Comparison of ENCODE assay signal across 7 mouse cellular contexts in the genomic region with DNA sequence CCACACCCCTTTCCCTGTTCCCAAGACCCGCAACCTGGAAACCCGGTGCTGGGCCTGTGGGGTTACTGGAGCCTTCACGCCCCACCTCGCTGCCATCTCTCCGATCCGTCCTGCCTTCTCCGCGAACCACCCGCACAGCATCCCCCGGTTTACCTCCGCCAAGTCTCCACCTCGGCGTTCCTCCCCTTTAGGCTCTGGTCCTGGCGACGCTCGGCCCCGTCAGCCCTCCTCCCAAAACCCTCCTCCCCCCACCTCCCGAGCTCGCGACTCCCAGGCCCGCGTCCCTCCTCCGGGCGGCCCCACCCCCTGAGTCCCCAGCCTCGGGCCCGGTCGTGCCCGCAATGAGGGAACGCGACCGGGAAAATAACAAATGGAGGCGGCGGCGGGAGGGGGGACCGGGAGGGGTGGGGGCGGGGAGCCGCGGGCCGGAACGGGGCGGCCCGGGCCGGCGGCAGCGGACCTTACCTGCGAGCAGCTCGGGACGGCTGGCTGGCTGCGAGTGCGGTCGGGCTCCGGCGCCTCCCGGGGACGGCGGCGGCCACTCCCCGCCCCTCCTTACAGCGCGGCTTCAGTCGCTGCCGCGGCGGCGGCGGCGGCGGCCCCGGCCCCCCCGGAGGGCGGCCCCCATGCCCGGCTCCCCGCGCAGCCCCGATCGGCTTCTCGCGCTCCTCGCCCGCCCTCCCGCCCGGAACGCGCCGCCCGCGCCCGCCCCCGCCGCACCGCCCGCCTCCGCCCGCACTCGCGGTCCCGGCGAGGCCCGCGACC. TPM values are rescaled to one million over a fixed set of nuclear protein-coding genes. Genes with fewer than 3 reads are reported as not detected.
DNase-seq lines count a peak whose midpoint lies in the region; ATAC-seq and TF ChIP-seq lines count a peak whose summit lies in the region.

A gene (minus strand): TSS at position 191 of the 765 bp plus-strand sequence.
A gene (minus strand): TSS at position 694 of the 765 bp plus-strand sequence.

- H3K4me2 ChIP-seq in lung, embryonic 14.5 days, result peak within 1 kb of the TSS; percentile 78
- H3K4me2 ChIP-seq in neural tube, embryonic 15.5 days, result peak within 1 kb of the TSS; percentile 90

- peak within 1 kb of the TSS; percentile 86 for H3K4me3 ChIP-seq in E14TG2a.4 (replicated peaks; ENCODE audit: low read length)
- H3K4me3 ChIP-seq in lung, embryonic 14.5 days (ENCODE audit: low read depth, low read length), result peak within 1 kb of the TSS; percentile 78
- peak within 1 kb of the TSS; percentile 74 for H3K4me3 ChIP-seq in neural tube, embryonic 15.5 days (replicated peaks)

- no peaks in the 10 kb centered on the region for H3K9me3 ChIP-seq in E14TG2a.4 (ENCODE audit: low read length)
- no peaks in the 10 kb centered on the region for H3K9me3 ChIP-seq in lung, embryonic 14.5 days (ENCODE audit: low read depth, low read length)
- H3K9me3 ChIP-seq in neural tube, embryonic 15.5 days (replicated peaks), result no peaks in the 10 kb centered on the region

- peak; percentile 68 for ATAC-seq in lung, embryonic 14.5 days (ENCODE audit: insufficient read depth)
- peak; percentile 68 for ATAC-seq in neural tube, embryonic 15.5 days (ENCODE audit: low FRiP score)

- no peaks in the 10 kb centered on the region; the same call in 1 of the 2 replicates for H3K36me3 ChIP-seq in E14TG2a.4 (ENCODE audit: insufficient read depth, low read length)
- H3K36me3 ChIP-seq in lung, embryonic 14.5 days (ENCODE audit: insufficient read depth), result peaks cover 9% of the 10 kb centered on the region; the same call in 1 of the 2 replicates
- no peaks in the 10 kb centered on the region for H3K36me3 ChIP-seq in neural tube, embryonic 15.5 days

- peak within 1 kb of the TSS; percentile 90 for H3K9ac ChIP-seq in lung, embryonic 14.5 days
- peak within 1 kb of the TSS; percentile 95 for H3K9ac ChIP-seq in neural tube, embryonic 15.5 days (replicated peaks)

- H3K4me1 ChIP-seq in E14TG2a.4 (replicated peaks; ENCODE audit: low read depth, low read length), result peaks cover 66% of the 10 kb centered on the region
- H3K4me1 ChIP-seq in lung, embryonic 14.5 days (ENCODE audit: insufficient read depth), result peaks cover 22% of the 10 kb centered on the region
- H3K4me1 ChIP-seq in neural tube, embryonic 15.5 days, result peaks cover 64% of the 10 kb centered on the region

- under 1% methylated on average over 78 of the region's 100 CpGs for WGBS in lung, embryonic 14.5 days
- WGBS in neural tube, embryonic 15.5 days, result under 1% methylated on average over 69 of the region's 100 CpGs

- H3K27ac ChIP-seq in lung, embryonic 14.5 days (ENCODE audit: low read depth), result peak within 1 kb of the TSS; percentile 97
- H3K27ac ChIP-seq in neural tube, embryonic 15.5 days (replicated peaks), result peak within 1 kb of the TSS; percentile 98

- DNase-seq in T-cell, adult 2 months (ENCODE audit: low spot score), result peak; percentile 38
- DNase-seq in embryo, embryonic 10 days (ENCODE audit: low spot score), result peak; percentile 75
- DNase-seq in heart, adult 8-10 months (ENCODE audit: low spot score), result peak; percentile 58
- DNase-seq in kidney, adult 18-20 months, result peak; percentile 79
- peak; percentile 81 for DNase-seq in lung, embryonic 14.5 days

- peaks cover 22% of the 10 kb centered on the region for H3K27me3 ChIP-seq in E14TG2a.4 (ENCODE audit: insufficient read depth, low read length)
- H3K27me3 ChIP-seq in lung, embryonic 14.5 days (ENCODE audit: insufficient read depth, low read length), result no peaks in the 10 kb centered on the region
- no peaks in the 10 kb centered on the region for H3K27me3 ChIP-seq in neural tube, embryonic 15.5 days (replicated peaks)

- TF ChIP-seq CTCF in E14TG2a.4 (conservative IDR thresholded peaks at IDR 0.05; ENCODE audit: low read length), result no peak
- TF ChIP-seq CTCF in lung, embryonic 14.5 days (IDR thresholded peaks at IDR 0.05; ENCODE audit: low read depth), result no peak

RNA-seq across cellular contexts. Expression of the first gene that starts in this region (rescaled TPM):
- total RNA-seq in heart, adult 8-10 months (2022), result under 1 TPM in 1 of 4 experiments, not detected in 3; 0.41 TPM
- polyA plus RNA-seq in lung, embryonic 14.5 days (2014; fragmentation: Nextera tagmentation; extraction: Ambion mirVana), result not detected in 2 replicates
- polyA plus RNA-seq in neural tube, embryonic 15.5 days (2015; fragmentation: Nextera tagmentation; extraction: Ambion mirVana), result 0.17 TPM in 1 of 2 replicates, not detected in the other

RNA-seq across cellular contexts. Expression of the second gene that starts in this region (rescaled TPM):
- total RNA-seq in heart, adult 8-10 months (2022), result 10 to 100 TPM; 40.9 to 48.2 (median 45.2) TPM
- 13.1 and 15.1 TPM in 2 replicates for polyA plus RNA-seq in lung, embryonic 14.5 days (2014; fragmentation: Nextera tagmentation; extraction: Ambion mirVana)
- 23.1 and 24.0 TPM in 2 replicates for polyA plus RNA-seq in neural tube, embryonic 15.5 days (2015; fragmentation: Nextera tagmentation; extraction: Ambion mirVana)

Comparison
In these comparisons a context has a peak if more than half of its experiments do, and no peak if none do; other contexts are left out.
1. Peak in every context shown above with its lines: DNase-seq, ATAC-seq, H3K4me3 ChIP-seq and H3K27ac ChIP-seq.